Mouse (Mus musculus): Measurements from ENCODE around the gene Ndufv3. TPM values are rescaled to one million over a fixed set of nuclear protein-coding genes. Genes with fewer than 3 reads are reported as not detected.
A peak's percentile ranks its signal among the peaks of the same experiment; 100 is the strongest.

Ndufv3 gene
- total RNA-seq, 2 experiments from 2014 or later: 265 to 268 TPM

DNA sequence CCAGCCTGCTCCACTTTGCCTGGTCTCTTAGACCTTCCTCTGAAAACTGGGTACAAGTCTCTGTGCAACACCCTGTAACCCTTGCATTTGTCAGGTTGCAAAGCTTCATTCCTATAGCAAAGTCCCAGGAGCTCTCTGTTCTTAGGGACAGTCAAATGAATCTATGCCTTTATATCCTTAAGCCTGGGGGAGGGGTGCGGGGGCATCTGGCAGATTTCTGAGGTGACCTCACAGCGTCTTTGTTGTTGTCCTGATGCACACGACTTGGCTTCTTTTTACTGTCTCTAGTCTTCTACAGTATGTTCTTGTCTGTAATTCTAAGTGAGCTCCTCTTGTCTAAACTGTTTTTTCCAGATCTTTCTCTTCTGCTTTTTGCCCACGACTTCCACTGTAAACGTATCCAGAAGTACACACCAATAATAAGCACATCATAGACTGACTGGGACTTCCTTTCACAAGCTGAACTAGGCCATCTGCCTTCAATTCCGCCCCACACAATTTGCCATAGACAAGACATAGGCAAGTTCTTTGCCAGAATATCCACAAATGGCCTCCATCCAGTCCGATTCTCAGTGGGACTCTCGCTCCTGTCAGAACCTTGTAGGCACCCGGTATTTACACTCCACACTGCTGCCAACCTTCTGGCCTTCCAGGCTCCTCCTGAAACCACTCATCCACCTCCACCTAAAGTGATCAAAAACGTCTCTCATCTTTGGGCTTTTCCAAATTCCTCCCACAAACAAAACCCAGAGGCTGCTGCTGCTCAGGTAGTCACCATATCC is 56.7 kb downstream of the Ndufv3 start:
- DNase-seq (ENCODE audit: low spot score in 2 of 2): no peak
- intact Hi-C loops (cut with DNase I): no loop called here

- DNase-seq (ENCODE audit: low spot score in 2 of 2): peak; percentile 20 to 63
- intact Hi-C loops (cut with DNase I): no loop called here
Observed at GRCm38 (mm10) chr17:31580344-31580743, 60.4 kb downstream of the Ndufv3 start.

Small RNA genes within 50 kb of the gene (microRNA-seq; reads per million reads assigned to microRNA genes)
- 0 to 0.25 reads per million in 2 experiments for gene Gm24970

Other genes with a start within 250 kb of the Ndufv3 start
- gene Rsph1, start 242.7 kb upstream of the Ndufv3 start, total RNA-seq (2021): 10 to 100 TPM; 16.7 to 17.7 TPM
- 1 to 10 TPM; 6.7 to 9.9 TPM for gene Slc37a1, start 233.3 kb upstream of the Ndufv3 start, total RNA-seq (2021)
- gene Pde9a, start 133.9 kb upstream of the Ndufv3 start, total RNA-seq (2021): 10 to 100 TPM; 23.5 to 24.8 TPM
- 10 to 100 TPM; 25.4 to 25.6 TPM for gene Wdr4, start 135 bp upstream of the Ndufv3 start, total RNA-seq (2021)
- 10 to 100 TPM; 14.7 to 20.0 TPM for gene Pknox1, start 44.6 kb downstream of the Ndufv3 start, total RNA-seq (2021)
- gene Cbs, start 117.1 kb downstream of the Ndufv3 start, total RNA-seq (2021): 10 to 100 TPM; 34.5 to 46.9 TPM
- 100 to 1,000 TPM; 107 to 119 TPM for gene U2af1, start 138.8 kb downstream of the Ndufv3 start, total RNA-seq (2021)
- not detected for gene Cryaa, start 157.7 kb downstream of the Ndufv3 start, total RNA-seq (2021)

All from left cerebral cortex, postnatal 25 days (tissue).